Mouse (Mus musculus) right cerebral cortex, postnatal 10 days (tissue): Measurements from ENCODE around the gene Nol11.
"Not testable (repeated sequence)": the region's sequence is repeated elsewhere in the genome, so short reads cannot be mapped to it uniquely, and the experiment has no call there.

Source experiments
- DNase-seq, 2 experiments: peaks; one replicate each; pipeline ENCODE4 v3.0.0; 2021; ENCODE audit warnings: low spot score in 2 of 2

Nol11 gene

DNA sequence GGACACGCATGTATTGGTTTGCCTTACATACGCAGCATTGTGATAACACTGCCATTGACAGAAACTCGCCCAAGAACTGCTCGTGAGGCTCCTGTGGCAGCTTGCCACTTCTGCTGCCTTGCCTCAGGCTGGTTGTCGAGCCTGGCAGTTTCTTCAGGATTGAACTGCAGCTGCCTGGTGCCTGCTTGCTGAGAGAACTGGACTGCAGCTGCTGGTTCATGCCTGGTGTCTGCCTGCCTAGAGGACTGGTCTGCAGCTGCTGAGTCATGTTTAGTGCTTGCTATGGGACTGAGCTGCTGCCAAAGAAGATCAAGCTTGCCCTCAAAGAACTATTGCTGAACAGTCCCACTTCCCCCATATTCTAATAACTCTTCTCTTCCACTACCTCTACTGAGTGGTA lies 33.9 kb downstream of the Nol11 start:
- DNase-seq: peak; percentile 29 to 40

DNA sequence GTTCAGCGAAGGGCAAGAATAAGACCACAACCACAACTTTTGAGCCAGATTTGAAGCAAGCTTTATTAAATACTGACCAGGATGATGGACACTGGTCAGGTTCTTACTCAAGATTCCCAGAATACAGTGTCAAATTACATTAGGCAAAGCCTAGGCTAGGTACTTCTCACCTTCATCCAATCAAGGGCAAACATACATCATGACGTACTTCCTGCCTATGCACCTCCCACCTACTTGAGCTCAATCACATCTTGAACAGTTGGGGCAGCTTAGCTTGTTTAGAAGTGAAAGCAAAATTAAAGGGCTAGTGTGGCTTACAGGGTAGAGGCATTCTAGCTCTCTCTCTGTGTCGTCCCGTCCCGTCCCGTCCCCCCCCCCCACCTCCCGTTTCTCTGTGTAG lies 34.8 kb downstream of the Nol11 start:
- no peak for DNase-seq

DNA sequence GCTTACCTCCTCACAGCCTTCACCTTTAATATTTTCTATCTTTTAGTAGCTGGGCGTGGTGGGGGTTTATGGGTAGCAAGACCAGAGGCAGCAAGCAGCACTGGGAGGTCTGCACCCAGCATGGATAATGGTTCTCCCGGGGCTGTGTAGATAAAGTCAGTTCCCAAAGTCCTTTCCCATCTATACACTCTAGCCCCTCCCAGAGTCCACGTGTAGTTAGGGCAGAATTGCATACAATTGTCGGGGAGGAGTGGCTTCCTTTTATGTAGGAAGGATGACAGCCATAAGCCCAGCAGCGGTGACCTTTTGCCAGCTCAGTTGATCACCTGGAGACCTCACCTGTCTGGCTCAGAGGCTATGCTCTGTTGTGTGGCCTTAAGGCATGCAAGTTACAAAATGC lies 35.5 kb downstream of the Nol11 start:
- no peak for DNase-seq

DNA sequence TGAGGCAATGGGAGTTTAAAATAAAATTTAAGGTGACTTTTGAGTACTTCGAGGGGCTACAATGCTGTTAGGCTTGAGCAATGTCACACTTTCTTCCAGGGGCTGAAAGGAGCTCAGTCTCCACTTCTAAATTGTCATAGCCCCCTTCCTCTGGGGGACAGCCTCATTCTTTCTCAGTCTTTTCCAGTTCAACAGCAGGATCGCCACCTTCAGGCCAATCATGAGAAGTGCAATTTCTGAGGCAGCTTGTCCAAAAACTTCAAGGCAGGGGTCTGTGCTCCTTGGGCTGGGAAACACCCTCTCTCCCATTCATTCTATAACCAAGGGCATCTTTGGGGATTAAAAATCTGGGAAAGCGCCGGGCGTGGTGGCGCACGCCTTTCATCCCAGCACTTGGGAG lies 37.4 kb downstream of the Nol11 start:
- DNase-seq: peak in 1 of 2 experiments; percentile 36

DNA sequence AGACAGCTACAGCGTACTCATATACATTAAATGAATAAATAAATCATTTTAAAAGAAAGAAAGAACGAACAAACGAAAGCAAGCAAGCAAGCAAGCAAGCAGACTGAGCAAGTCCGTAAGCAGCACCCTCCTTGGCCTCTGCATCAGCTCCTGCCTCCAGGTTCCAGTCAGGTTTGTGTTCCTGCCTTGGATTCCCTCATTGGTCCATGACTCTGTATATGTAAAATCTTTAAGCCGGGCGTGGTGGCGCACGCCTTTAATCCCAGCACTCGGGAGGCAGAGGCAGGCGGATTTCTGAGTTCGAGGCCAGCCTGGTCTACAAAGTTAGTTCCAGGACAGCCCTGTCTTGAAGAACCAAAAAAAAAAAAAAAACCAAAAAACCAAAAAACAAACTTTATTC lies 45.2 kb downstream of the Nol11 start:
- DNase-seq: not testable (repeated sequence)

DNA sequence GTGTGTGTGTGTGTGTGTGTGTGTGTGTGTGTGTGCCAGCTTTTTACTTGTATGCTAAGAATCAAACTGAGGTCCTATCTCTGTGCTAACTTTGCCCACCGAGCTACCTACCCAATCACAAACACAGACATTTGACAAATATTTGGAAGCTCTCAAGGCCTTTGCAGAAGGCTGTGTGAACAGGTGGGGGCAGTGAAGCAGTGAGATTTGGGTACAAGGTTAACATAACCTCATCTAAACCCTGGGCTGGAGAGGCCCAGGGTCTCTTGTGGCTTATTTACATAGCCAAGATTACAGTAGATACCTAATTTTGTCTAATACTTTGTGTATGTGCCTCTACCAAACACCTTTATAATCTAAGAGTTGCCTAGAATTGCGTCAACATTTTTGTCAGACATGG lies 46.8 kb downstream of the Nol11 start:
- no peak for DNase-seq

DNA sequence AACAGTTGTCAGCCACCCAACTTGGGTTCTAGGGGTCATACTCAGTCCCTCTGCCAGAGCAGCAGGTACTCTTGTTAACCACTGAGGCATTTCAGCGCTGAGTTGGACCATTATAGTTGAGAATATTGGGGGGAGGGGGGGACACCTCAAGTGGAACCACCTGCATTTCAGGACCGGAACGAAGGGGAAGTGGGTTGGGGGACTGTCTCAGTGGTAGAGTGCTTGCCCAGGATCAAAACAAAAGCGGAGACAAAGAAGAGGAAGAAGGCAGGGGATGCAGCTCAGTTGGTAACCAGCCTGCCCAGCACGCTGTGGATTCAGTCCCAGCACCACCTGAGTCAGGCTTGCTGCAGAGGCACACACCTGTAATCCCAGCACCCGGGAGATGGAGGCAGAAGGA lies 48.4 kb downstream of the Nol11 start:
- no peak for DNase-seq

DNA sequence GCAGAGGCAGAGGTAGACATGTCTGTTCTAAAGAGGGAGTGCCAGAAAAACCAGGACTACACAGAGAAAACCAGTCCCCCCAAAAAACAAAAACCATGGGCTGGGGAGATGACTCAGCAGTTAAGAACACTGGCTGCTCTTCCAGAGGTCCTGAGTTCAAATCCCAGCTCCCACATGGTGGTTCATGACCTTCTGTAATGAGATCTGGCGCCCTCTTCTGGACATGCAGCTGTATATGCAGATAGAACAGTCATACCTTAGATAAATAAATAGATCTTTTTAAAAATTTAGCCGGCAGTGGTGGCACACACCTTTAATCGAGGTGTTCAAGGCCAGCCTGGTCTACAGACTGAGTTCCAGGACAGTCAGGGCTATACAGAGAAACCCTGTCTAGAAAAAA lies 50.5 kb downstream of the Nol11 start:
- DNase-seq: no peak

DNA sequence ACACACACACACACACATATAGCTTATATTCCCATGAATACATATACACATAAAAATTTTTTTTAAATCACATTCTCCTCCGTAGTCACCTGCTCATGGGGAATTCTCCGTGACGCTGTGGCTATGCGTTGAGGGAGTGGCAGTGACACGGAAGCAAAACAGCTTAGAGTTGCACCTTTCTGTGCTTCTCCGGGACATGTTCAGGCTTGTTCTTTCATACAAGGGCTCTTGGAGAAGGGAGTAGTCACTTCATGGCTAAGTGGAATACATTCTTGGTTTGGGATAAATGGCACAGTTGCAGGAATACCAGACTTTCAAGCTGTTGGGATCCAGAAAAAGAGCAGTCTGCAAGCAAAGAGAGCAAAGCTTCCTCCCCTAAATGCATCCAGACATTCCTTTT lies 51.6 kb downstream of the Nol11 start:
- DNase-seq: no peak

DNA sequence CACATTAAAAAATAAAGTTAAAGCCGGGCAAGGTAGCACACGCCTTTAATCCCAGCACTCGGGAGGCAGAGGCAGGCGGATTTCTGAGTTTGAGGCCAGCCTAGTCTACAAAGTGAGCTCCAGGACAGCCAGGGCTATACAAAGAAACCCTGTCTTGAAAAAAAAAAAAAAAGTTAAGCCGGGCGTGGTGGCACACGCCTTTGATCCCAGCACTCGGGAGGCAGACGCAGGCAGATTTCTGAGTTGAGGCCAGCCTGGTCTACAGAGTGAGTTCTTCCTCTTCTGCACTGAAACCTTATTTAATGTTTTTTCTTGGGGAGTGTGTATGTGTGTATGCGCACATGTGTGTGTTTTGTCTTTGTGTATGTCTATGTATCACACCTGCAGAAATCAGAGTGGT lies 52.7 kb downstream of the Nol11 start:
- DNase-seq: not testable (repeated sequence)

DNA sequence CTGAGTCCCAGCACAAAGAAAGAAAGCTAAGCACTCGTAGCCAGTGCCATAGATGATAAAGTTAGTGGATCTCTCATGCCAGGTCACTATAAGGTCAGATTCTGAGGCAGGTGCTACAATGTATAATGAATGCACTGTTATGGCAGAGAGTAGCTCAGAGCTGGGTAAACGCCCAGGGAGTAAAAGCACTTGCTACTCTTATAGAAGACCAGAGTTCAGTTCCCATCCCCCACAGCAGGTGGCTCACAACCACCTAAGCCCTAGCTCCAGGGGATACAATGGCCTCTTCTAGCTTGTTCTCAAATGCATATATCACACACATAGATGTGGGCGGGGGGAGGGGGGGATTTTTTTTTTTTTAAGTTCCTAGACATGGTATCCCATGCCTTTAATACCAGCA lies 53.4 kb downstream of the Nol11 start:
- no peak for DNase-seq

DNA sequence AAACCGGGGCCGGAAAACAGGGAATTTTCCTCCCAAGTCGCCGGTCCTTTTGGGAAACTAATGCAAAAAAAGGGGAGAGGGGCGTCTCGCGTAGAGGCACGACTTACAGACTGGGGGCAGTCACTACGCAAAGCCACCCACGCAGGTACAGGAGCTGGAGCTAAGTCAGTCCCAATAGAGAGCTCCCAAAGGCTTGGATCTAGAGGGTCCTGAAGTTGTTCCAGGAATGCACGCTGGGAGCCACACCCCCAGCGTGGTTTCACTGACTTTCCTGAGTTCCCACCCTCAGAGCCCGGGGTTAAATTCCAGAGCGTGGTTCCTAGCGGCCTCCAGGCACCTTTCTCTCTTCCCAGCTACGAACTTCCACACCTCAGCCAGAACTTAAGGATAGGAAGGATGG lies 56.8 kb downstream of the Nol11 start:
- DNase-seq: peak in 1 of 2 experiments; percentile 49

DNA sequence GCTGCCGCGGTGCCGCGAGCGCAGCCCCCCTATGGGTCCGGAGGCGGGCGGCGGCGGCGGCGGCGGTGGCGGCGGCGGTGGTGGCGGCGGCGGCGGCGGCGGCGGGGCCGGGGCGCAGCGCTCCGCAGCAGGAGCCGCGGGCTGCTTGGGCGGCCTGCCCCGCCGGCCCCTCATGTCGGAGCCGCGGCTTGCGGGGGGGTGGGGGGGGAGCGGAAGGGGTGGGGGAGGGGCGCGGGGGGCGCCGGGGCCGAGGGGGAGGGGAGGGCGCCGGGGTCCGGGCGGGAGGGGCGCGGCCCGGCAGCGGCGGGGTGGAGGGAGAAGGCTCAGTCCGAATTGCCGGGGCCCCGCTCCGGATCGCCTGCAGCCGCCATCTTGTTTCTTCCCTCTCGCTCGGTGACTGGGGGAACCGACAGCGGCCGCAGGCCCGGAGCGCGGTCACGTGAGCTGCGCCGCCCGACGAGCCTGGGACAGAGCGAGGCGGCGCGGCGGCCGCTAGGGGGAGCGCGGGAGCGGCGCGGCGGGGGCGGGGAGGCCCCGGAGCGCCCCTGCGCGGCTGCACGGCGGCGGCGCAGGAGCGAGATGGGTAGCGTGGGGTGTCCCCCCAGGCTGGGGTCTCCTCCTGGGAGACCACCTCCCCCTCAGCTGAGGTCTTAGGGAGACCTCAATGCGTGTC lies 57.3 kb downstream of the Nol11 start, which contains the start of gene Bptf:
Gene Bptf (minus strand): TSS at position 379 of the 673 bp plus-strand sequence.
- peak; percentile 93 for DNase-seq

DNA sequence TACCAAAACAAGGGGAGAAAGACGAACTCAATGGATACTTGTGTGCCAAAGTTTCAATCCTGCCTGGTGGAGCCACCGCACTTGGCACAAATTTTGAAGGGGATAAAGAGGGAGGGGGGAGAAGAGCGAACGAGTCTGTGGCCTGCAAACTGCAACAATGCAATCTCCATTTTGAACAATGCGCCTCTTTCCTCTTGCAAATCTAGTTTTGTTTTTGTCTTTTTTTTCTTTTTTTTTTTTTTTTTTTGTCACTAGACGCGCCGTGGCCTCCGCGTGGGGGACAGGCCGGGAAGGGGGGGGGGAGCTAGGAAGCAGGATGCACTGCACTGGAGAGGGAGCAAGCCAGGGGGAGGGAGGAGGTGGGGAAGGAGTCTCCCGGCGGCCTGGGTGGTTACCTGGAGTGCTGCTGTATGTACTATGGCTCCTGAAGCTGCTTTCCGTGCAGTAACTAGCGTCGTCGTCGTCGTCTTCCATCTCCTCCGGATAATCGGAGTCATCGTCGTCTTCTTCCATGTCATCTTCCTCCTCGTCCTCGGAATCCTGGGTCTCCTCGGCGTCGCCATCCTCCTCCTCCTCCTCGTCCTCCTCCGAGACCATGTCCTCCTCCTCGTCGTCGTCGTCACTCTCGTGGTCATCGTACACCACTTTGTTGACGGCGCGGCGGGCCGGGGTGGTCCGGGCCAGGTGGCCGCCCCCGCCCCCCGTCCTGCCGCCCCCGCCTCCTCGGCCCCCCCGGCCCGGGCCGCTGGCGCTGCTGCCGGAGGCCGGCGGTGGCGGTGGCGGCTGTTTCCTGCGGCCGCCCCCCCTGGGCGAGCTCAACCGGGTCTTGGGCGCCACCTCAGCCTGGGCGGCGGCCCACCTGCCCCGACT lies 58.1 kb downstream of the Nol11 start:
- peak; percentile 58 to 69 for DNase-seq

DNA sequence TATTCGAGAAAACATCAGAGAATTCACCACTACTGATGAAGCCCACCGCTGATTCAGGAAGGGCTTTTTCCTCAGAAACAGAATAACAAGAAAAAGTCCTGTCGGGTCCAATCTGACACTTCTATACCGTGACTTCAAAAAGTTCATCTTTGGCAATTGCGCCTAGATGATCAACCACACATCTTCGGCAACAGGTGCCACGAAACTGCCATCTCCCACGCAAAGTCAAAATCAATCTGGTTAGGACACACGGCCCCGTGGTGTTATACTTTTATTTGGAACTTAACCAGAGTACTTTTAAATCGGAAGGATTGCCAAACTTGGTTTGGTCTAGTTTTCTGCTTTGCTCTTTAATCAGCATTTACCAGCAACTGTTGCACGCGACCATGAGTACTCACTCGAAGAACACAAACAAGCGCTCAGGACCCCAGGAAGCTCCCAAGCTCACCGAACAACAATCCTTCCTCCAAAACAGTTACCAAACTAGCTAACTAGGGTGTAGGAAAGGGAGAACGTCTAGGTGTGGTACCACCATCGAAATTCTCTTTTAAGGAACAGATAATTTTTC lies 58.9 kb downstream of the Nol11 start:
- DNase-seq: no peak

DNA sequence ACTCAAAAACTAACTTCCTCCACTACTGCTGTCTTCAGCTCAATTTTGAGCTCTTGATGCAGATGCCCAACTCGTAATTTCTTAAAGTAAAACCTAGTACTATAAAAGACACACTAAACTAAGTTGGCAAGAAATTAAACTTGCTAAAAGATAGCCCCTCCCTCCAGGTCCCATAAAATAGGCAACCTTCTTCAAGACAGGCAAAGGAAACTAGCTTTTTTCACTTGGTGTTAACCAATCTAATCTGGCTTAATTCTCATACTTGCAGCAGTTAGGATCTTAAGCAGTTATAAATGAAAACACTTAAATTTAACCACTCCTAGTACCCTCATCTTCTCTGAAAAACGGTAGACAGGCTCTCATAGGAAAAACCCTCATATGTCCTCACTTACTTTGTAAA lies 59.5 kb downstream of the Nol11 start:
- DNase-seq: no peak

DNA sequence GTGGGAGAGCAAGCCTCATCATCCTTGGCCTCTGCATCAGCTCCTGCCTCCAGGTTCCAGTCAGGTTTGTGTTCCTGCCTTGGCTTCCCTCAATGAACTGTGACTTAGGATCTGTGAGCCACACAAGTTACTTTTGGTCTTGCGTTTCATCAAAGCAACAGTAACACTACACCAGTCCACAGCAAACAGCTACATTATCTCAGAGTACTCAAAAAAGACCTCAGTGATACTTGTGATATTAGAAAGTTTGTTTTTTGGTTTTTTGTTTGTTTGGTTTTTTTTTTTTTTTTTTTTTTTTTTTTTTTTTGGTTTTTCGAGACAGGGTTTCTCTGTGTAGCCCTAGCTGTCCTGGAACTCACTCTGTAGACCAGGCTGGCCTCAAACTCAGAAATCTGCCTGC lies 62.5 kb downstream of the Nol11 start:
- not testable (repeated sequence) for DNase-seq

DNA sequence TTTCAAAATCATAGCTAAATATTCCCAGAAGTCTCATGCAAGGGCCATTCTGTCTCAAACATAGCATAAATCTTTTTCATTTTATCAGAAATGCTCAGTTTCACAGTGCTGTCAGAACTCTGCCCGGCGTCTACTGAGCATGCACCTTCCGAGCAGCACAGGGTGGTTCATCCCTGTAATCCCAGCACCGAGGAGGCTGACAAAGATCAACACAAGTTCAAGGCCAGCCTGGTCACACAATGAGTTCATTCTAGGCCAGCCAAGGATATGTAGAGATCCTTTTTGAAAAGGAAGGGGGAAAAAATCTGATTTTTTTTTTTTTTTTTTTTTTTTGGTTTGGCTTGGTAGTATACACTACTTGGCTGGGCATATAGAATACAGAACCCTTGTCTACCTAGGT lies 64.2 kb downstream of the Nol11 start:
- DNase-seq: no peak

DNA sequence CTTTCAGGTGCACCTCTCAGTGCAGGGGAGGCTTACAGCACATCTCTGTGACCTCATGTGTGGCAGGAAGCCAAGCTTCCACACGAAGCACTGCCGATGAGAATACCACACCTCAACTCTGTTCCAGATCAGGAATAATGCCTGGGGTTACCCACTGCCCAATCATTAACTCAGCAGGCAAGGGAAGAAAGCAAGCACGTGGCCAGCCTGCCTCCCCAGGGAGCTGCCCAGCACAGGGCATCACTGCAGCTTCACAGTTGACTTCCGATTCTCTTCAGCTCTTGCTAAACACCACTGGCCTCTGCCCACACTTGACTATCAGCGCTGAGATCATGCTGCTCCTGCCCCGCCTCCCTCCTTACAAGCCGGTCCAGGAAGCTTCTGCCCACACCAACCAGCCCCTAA lies 64.9 kb downstream of the Nol11 start:
- DNase-seq: no peak

DNA sequence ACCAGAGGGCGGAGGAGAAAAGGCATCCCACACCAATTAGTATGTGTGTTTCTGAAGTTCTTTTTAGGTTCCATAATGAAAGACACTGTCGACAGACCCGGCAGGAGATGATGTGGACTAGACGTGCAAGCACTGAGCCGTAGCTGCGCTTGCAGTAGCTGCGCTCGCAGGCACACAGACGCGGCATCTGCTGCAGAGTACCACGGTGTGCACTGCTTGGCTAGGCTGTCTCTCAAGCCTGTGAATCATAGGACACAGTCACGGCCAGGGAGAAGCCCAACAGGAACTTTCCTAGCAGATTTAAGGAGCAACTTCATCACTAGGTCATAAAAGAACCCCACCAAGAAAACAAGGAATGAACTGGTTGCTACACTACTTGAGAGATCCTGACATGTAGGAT lies 71.4 kb downstream of the Nol11 start:
- DNase-seq: no peak
